Mouse (Mus musculus) heart, adult 2 months (tissue): ENCODE measurements around the gene Gm21312. TPM values are rescaled to one million over a fixed set of nuclear protein-coding genes. Genes with fewer than 3 reads are reported as not detected.

Experiments used
- DNase-seq, 2 experiments: peaks; one replicate each; pipeline ENCODE4 v3.0.0; 2021
- H3K27ac ChIP-seq: fragments of 200-600 bp; 2 replicates; pipeline ENCODE4 v1.8.1; 2022
- H3K27me3 ChIP-seq: fragments of 200-500 bp; 2 replicates; pipeline ENCODE4 v1.6.1; 2012; ENCODE audit warnings: mild to moderate bottlenecking, low read length, inconsistent platforms, mixed read lengths; ENCODE audit not compliant: control insufficient read depth, insufficient read depth
- H3K36me3 ChIP-seq: fragments of 200-500 bp; 2 replicates; pipeline ENCODE4 v1.6.1; 2012; ENCODE audit warnings: low read length, inconsistent platforms; ENCODE audit not compliant: control insufficient read depth, insufficient read depth
- H3K4me1 ChIP-seq: fragments of 200-500 bp; 2 replicates; pipeline ENCODE4 v1.6.1; 2011; ENCODE audit warnings: low read length; ENCODE audit not compliant: control insufficient read depth, insufficient read depth
- H3K4me3 ChIP-seq: fragments of 200-600 bp; 2 replicates; pipeline ENCODE4 v1.8.1; 2022
- H3K79me2 ChIP-seq: fragments of 200-500 bp; replicated peaks from 2 replicates; pipeline ENCODE4 v1.6.1; 2012; ENCODE audit warnings: mild to moderate bottlenecking, inconsistent platforms, low read length, moderate library complexity, mixed read lengths; ENCODE audit not compliant: control insufficient read depth, insufficient read depth
- H3K9ac ChIP-seq: fragments of 200-500 bp; 2 replicates; pipeline ENCODE4 v1.6.1; 2012; ENCODE audit warnings: low read depth, mild to moderate bottlenecking, control low read depth, inconsistent platforms, low read length, mixed read lengths
- CTCF ChIP-seq: fragments of 200-600 bp; IDR thresholded peaks from 2 replicates; pipeline ENCODE4 v1.8.1; 2022; ENCODE audit warnings: antibody characterized with exemption, mild to moderate bottlenecking, moderate library complexity
- EP300 ChIP-seq: fragments of 200-500 bp; IDR thresholded peaks from 2 replicates; pipeline ENCODE4 v1.6.1; 2011; ENCODE audit warnings: low read depth, low read length, control low read depth; ENCODE audit not compliant: insufficient read depth
- POLR2A ChIP-seq: fragments of 200-500 bp; IDR thresholded peaks from 2 replicates; pipeline ENCODE4 v1.6.1; 2011; ENCODE audit warnings: mild to moderate bottlenecking, low read depth, low read length, control low read depth; ENCODE audit not compliant: insufficient read depth
- WGBS: fragments of 180-500 bp; shearing (Covaris S2); methylation state at CpG from one replicate; pipeline ENCODE4 v1.1.7; 2018; 5-methylcytosine and 5-hydroxymethylcytosine counted together
- intact Hi-C: fragments of 180-260 bp; cut with DNase I; formaldehyde crosslinking; loops from one replicate; pipeline ENCODE4 v1.15.1; 2025
- polyA plus RNA-seq: library from polyadenylated mRNA; depleted of rRNA; stranded (reverse); fragments of >200 nt; gene quantifications from 2 replicates; pipeline ENCODE4 v1.2.3, GENCODE M21; 2012; rRNA removed
- total RNA-seq, 2 experiments: library from RNA; stranded (reverse); gene quantifications; 2 replicates each; pipeline ENCODE4 v1.2.3; 2021

Gm21312 gene
- total and polyA plus RNA-seq, 3 experiments = not detected

- H3K4me1 ChIP-seq = no peaks in the 10 kb centered on the region
- H3K79me2 ChIP-seq = no peaks in the 10 kb centered on the region
- H3K27me3 ChIP-seq = no peaks in the 10 kb centered on the region
- no peaks in the 10 kb centered on the region for H3K36me3 ChIP-seq
- no peak overlapping the region for H3K27ac ChIP-seq
- no peak for TF ChIP-seq POLR2A
- no peak for TF ChIP-seq CTCF
- TF ChIP-seq EP300 = no peak
- no peak overlapping the region for H3K9ac ChIP-seq
- no peak overlapping the region for H3K4me3 ChIP-seq
- WGBS = 73% methylated on average over 1 of the region's 1 CpGs
- DNase-seq = no peak
- intact Hi-C loops = no loop called here
Measured at GRCm38 (mm10) chr10:104209655-104210054, 32.8 kb downstream of the Gm21312 start.

- H3K9ac ChIP-seq = no peak overlapping the region
- H3K27me3 ChIP-seq = no peaks in the 10 kb centered on the region
- 58% methylated on average over 3 of the region's 3 CpGs for WGBS
- no peaks in the 10 kb centered on the region for H3K79me2 ChIP-seq
- H3K4me1 ChIP-seq = no peaks in the 10 kb centered on the region
- no peak for TF ChIP-seq CTCF
- no peak for DNase-seq
- H3K4me3 ChIP-seq = no peak overlapping the region
- H3K36me3 ChIP-seq = no peaks in the 10 kb centered on the region
- no peak overlapping the region for H3K27ac ChIP-seq
- intact Hi-C loops = no loop called here
Measured at GRCm38 (mm10) chr10:104210268-104210990, 33.6 kb downstream of the Gm21312 start.

- no peak for DNase-seq
- no peak for TF ChIP-seq CTCF
- no peak for TF ChIP-seq POLR2A
- TF ChIP-seq EP300 = no peak
- intact Hi-C loops = no loop called here
- Histone ChIP-seq H3K27me3 (no peaks in the 10 kb centered on the region), H3K9ac (no peak overlapping the region), H3K27ac (no peak overlapping the region), H3K4me1 (no peaks in the 10 kb centered on the region), H3K4me3 (no peak overlapping the region), H3K36me3 (no peaks in the 10 kb centered on the region), H3K79me2 (no peaks in the 10 kb centered on the region)
- 89% methylated on average over 5 of the region's 5 CpGs for WGBS
Measured at GRCm38 (mm10) chr10:104214527-104214926, 37.7 kb downstream of the Gm21312 start.

- H3K36me3 ChIP-seq = no peaks in the 10 kb centered on the region
- H3K27ac ChIP-seq = no peak overlapping the region
- no peak for DNase-seq
- H3K4me3 ChIP-seq = no peak overlapping the region
- H3K4me1 ChIP-seq = no peaks in the 10 kb centered on the region
- intact Hi-C loops = no loop called here
- TF ChIP-seq EP300 (no peak), POLR2A (no peak), CTCF (no peak)
- WGBS = 74% methylated on average over 6 of the region's 6 CpGs
- H3K9ac ChIP-seq = no peak overlapping the region
- H3K79me2 ChIP-seq = no peaks in the 10 kb centered on the region
- H3K27me3 ChIP-seq = no peaks in the 10 kb centered on the region
Measured at GRCm38 (mm10) chr10:104220303-104221021, 43.6 kb downstream of the Gm21312 start.

Other genes starting within 250 kb of the Gm21312 start
- gene Gm21293, start 34.0 kb upstream of the Gm21312 start, total RNA-seq = not detected
- not detected in 2 replicates for gene Gm21293, start 34.0 kb upstream of the Gm21312 start, polyA plus RNA-seq
- gene Gm6763, start 25.5 kb upstream of the Gm21312 start, total RNA-seq = not detected
- not detected in 2 replicates for gene Gm6763, start 25.5 kb upstream of the Gm21312 start, polyA plus RNA-seq
- not detected for gene Gm8764, start 17.0 kb upstream of the Gm21312 start, total RNA-seq
- gene Gm8764, start 17.0 kb upstream of the Gm21312 start, polyA plus RNA-seq = not detected in 2 replicates
- gene Gm21304, start 8.5 kb upstream of the Gm21312 start, total RNA-seq = not detected
- not detected in 2 replicates for gene Gm21304, start 8.5 kb upstream of the Gm21312 start, polyA plus RNA-seq
- not detected for gene Gm20765, start 8.5 kb downstream of the Gm21312 start, total RNA-seq
- not detected in 2 replicates for gene Gm20765, start 8.5 kb downstream of the Gm21312 start, polyA plus RNA-seq
- not detected for gene Gm4340, start 17.0 kb downstream of the Gm21312 start, total RNA-seq
- gene Gm4340, start 17.0 kb downstream of the Gm21312 start, polyA plus RNA-seq = not detected in 2 replicates